10 mouse cellular contexts compared by ENCODE assay signal in genomic region chrX:168191944-168192343, GRCm38 (mm10).
DNase-seq lines count a peak whose midpoint lies in the region; ATAC-seq lines count a peak whose summit lies in the region.
"Had no signal": no experiment of that assay in that cellular context is flagged by ENCODE, and none has a peak within 500 bp of the region (broad histone marks: within the 10 kb centered on the region; RNA-seq: fewer than 3 reads in every experiment).

No protein-coding gene starts in this region.

- 50% methylated on average over 1 of the region's 1 CpGs for WGBS in forebrain, embryonic 15.5 days
- WGBS in forebrain, embryonic 10.5 days = 77% methylated on average over 1 of the region's 1 CpGs
- WGBS in midbrain, embryonic 14.5 days = 44% methylated on average over 1 of the region's 1 CpGs

- DNase-seq in forebrain, embryonic 10.5 days (ENCODE audit: extremely low spot score, low spot score) = no peak
- DNase-seq in cerebellum, postnatal 36 days = peak; percentile 38 to 54
- DNase-seq in layer of hippocampus, postnatal 14 days (ENCODE audit: low spot score in 2 of 2) = peak; percentile 11 to 23
- peak; percentile 28 for DNase-seq in right cerebral cortex, postnatal 25 days
- no peak for DNase-seq in midbrain, embryonic 14.5 days
- no peak for DNase-seq in gastrocnemius, adult 8-10 months (ENCODE audit: low spot score in 2 of 2)
- DNase-seq in neural tube, embryonic 10.5 days (ENCODE audit: extremely low spot score, low spot score) = no peak
- DNase-seq: lung, postnatal 10 days had no signal

- H3K9me3 ChIP-seq in forebrain, embryonic 15.5 days = no peaks in the 10 kb centered on the region
- H3K9me3 ChIP-seq in forebrain, embryonic 10.5 days = no peaks in the 10 kb centered on the region
- no peaks in the 10 kb centered on the region for H3K9me3 ChIP-seq in midbrain, embryonic 14.5 days (ENCODE audit: control insufficient read depth, low read length)
- H3K9me3 ChIP-seq: limb, embryonic 13.5 days had no signal

- H3K4me3 ChIP-seq in forebrain, embryonic 15.5 days = no peak overlapping the region
- H3K4me3 ChIP-seq in forebrain, embryonic 10.5 days = no peak overlapping the region
- no peak overlapping the region for H3K4me3 ChIP-seq in midbrain, embryonic 14.5 days (replicated peaks; ENCODE audit: low read depth, low read length)
- H3K4me3 ChIP-seq: limb, embryonic 13.5 days had no signal

- H3K4me1 ChIP-seq in forebrain, embryonic 15.5 days = no peaks in the 10 kb centered on the region
- H3K4me1 ChIP-seq in forebrain, embryonic 10.5 days = no peaks in the 10 kb centered on the region
- H3K4me1 ChIP-seq in midbrain, embryonic 14.5 days (ENCODE audit: control insufficient read depth, insufficient read depth, low read length) = no peaks in the 10 kb centered on the region
- H3K4me1 ChIP-seq: limb, embryonic 13.5 days had no signal

- H3K27ac ChIP-seq in forebrain, embryonic 15.5 days (replicated peaks) = no peak overlapping the region
- H3K27ac ChIP-seq in forebrain, embryonic 10.5 days = no peak overlapping the region
- H3K27ac ChIP-seq in midbrain, embryonic 14.5 days (replicated peaks; ENCODE audit: low read depth, low read length) = no peak overlapping the region
- H3K27ac ChIP-seq: limb, embryonic 13.5 days had no signal

- peak; percentile 81; the same call in 1 of the 2 replicates for ATAC-seq in forebrain, embryonic 15.5 days (replicated peaks)
- no peak for ATAC-seq in midbrain, embryonic 14.5 days (ENCODE audit: low FRiP score, low TSS enrichment)

- no peaks in the 10 kb centered on the region for H3K27me3 ChIP-seq in forebrain, embryonic 15.5 days
- peaks cover 77% of the 10 kb centered on the region for H3K27me3 ChIP-seq in forebrain, embryonic 10.5 days (ENCODE audit: poor library complexity, severe bottlenecking)
- H3K27me3 ChIP-seq in midbrain, embryonic 14.5 days (ENCODE audit: control insufficient read depth, insufficient read depth, low read length) = no peaks in the 10 kb centered on the region

- H3K36me3 ChIP-seq in forebrain, embryonic 15.5 days = no peaks in the 10 kb centered on the region
- no peaks in the 10 kb centered on the region for H3K36me3 ChIP-seq in forebrain, embryonic 10.5 days (replicated peaks)
- no peaks in the 10 kb centered on the region for H3K36me3 ChIP-seq in midbrain, embryonic 14.5 days (ENCODE audit: control insufficient read depth, insufficient read depth, low read length)
- H3K36me3 ChIP-seq: limb, embryonic 13.5 days had no signal

- H3K4me2 ChIP-seq in forebrain, embryonic 15.5 days (replicated peaks) = no peak overlapping the region
- H3K4me2 ChIP-seq in midbrain, embryonic 14.5 days (ENCODE audit: low read length) = no peak overlapping the region
- H3K4me2 ChIP-seq: limb, embryonic 13.5 days had no signal

- H3K9ac ChIP-seq in forebrain, embryonic 15.5 days (replicated peaks) = no peak overlapping the region
- H3K9ac ChIP-seq in midbrain, embryonic 14.5 days (replicated peaks; ENCODE audit: low read length) = no peak overlapping the region
- H3K9ac ChIP-seq: limb, embryonic 13.5 days had no signal

Comparison
In these comparisons a context has a peak if more than half of its experiments do, and no peak if none do; other contexts are left out.
1. DNase-seq: peak in cerebellum, postnatal 36 days (2 of 2), layer of hippocampus, postnatal 14 days (2 of 2) and right cerebral cortex, postnatal 25 days (single experiment); none in forebrain, embryonic 10.5 days (single experiment), midbrain, embryonic 14.5 days (single experiment), gastrocnemius, adult 8-10 months (0 of 2) and neural tube, embryonic 10.5 days (single experiment).